Mouse (Mus musculus): ENCODE results near the gene BC035947.

- TF ChIP-seq POLR2A (IDR thresholded peaks at IDR 0.05; ENCODE audit: borderline replicate concordance, insufficient read depth, low read length) (no peak), CTCF (IDR thresholded peaks at IDR 0.05; ENCODE audit: borderline replicate concordance, insufficient read depth, low read depth, low read length) (no peak)
Measured at GRCm38 (mm10) chr1:78452544-78452943, 59.4 kb downstream of the BC035947 start.
